Mouse (Mus musculus) cortical plate, adult 2 months (tissue): ENCODE results near the gene Klk1b3.
"Not testable (repeated sequence)": the region's sequence is repeated elsewhere in the genome, so short reads cannot be mapped to it uniquely, and the experiment has no call there.

Source experiments
- CTCF ChIP-seq: fragments of 200-500 bp; IDR thresholded peaks from 2 replicates; pipeline ENCODE4 v1.5.1; 2011; ENCODE audit warnings: mild to moderate bottlenecking, control low read depth, low read length; ENCODE audit not compliant: insufficient read depth; ENCODE audit errors: extremely low read depth
- POLR2A ChIP-seq: fragments of 200-500 bp; IDR thresholded peaks from 2 replicates; pipeline ENCODE4 v1.6.1; 2011; ENCODE audit warnings: mild to moderate bottlenecking, low read length, control low read depth; ENCODE audit not compliant: insufficient read depth; ENCODE audit errors: extremely low read depth

DNA sequence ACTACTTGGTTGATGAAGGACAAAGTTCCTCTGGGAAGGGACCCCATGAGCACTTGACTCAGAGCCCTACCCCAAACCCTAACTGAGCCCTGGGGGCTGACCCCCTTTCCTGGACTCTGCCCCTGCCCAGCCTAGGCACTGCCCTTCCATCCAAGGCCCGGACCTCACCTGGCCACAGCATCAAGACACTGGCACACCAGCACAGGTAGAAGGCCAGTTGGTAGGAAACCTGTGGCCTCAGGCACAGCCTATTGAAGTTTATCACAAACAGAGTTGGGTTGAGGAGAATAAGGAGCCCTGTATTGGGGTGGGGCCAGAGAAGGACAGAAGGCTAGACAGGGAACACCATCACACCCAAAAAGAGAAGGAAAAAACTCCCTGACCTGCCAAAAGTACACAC lies 4.5 kb upstream of the Klk1b3 start:
- not testable (repeated sequence) for TF ChIP-seq POLR2A, CTCF
